Comparison of ENCODE assay signal across 8 mouse cellular contexts in the genomic region with DNA sequence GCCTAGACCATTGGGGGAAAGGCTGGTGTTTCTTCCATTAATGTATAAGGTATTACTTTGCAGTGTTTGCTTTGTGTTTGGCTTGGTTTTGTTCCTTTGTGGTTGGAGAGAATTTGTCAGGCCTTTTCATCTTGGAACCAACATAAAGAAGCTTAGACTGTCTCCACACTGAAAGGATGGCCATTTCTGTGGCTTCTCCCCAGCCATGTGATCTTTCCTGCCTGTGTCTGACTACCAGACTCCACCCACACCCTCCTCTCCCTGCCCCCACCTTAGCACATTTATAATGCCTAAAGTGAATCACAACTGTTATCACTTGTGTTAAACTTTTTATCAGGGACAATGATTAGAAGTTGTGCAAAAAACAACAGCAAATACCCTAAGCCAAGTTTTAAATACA. TPM values are rescaled to one million over a fixed set of nuclear protein-coding genes. Genes with fewer than 3 reads are reported as not detected.
DNase-seq lines count a peak whose midpoint lies in the region; ATAC-seq and TF ChIP-seq lines count a peak whose summit lies in the region.

No protein-coding gene starts in this region.

- no peaks in the 10 kb centered on the region for H3K36me3 ChIP-seq in forebrain, embryonic 15.5 days
- H3K36me3 ChIP-seq in kidney, embryonic 16.5 days (ENCODE audit: insufficient read depth, low read length): 0 out of 2 replicates have a peak, but pooled peaks cover 3% of the 10 kb centered on the region
- no peaks in the 10 kb centered on the region for H3K36me3 ChIP-seq in stomach, embryonic 16.5 days (ENCODE audit: control insufficient read depth, insufficient read depth, low read length)

- H3K4me1 ChIP-seq in forebrain, embryonic 15.5 days: peaks cover 16% of the 10 kb centered on the region
- peaks cover 10% of the 10 kb centered on the region for H3K4me1 ChIP-seq in kidney, embryonic 16.5 days (ENCODE audit: insufficient read depth, low read length)
- H3K4me1 ChIP-seq in stomach, embryonic 16.5 days (ENCODE audit: control insufficient read depth, insufficient read depth, low read length): peaks cover 8% of the 10 kb centered on the region

- TF ChIP-seq CTCF in brain, embryonic 14.5 days (IDR thresholded peaks at IDR 0.05; ENCODE audit: borderline replicate concordance, extremely low read depth, insufficient read depth, insufficient read length): no peak

- peak overlapping the region; percentile 83 for H3K4me3 ChIP-seq in forebrain, embryonic 15.5 days
- peak overlapping the region; percentile 91 for H3K4me3 ChIP-seq in kidney, embryonic 16.5 days (ENCODE audit: low read length)
- H3K4me3 ChIP-seq in stomach, embryonic 16.5 days (replicated peaks; ENCODE audit: low read length): peak overlapping the region; percentile 90

- H3K27ac ChIP-seq in forebrain, embryonic 15.5 days (replicated peaks): peak overlapping the region; percentile 100
- H3K27ac ChIP-seq in kidney, embryonic 16.5 days (ENCODE audit: low read length): no peak overlapping the region
- peak overlapping the region; percentile 99 for H3K27ac ChIP-seq in stomach, embryonic 16.5 days (ENCODE audit: low read length)

- H3K27me3 ChIP-seq in forebrain, embryonic 15.5 days: no peaks in the 10 kb centered on the region
- H3K27me3 ChIP-seq in kidney, embryonic 16.5 days (ENCODE audit: insufficient read depth, low read length): no peaks in the 10 kb centered on the region
- no peaks in the 10 kb centered on the region for H3K27me3 ChIP-seq in stomach, embryonic 16.5 days (ENCODE audit: control insufficient read depth, insufficient read depth, low read length)

- no peak for TF ChIP-seq POLR2A in brain, embryonic 14.5 days (IDR thresholded peaks at IDR 0.05; ENCODE audit: borderline replicate concordance, extremely low read depth, insufficient read depth, insufficient read length, poor library complexity, severe bottlenecking)

- no peaks in the 10 kb centered on the region for H3K9me3 ChIP-seq in forebrain, embryonic 15.5 days
- no peaks in the 10 kb centered on the region for H3K9me3 ChIP-seq in kidney, embryonic 16.5 days (ENCODE audit: low read length)
- H3K9me3 ChIP-seq in stomach, embryonic 16.5 days (replicated peaks; ENCODE audit: control insufficient read depth, low read length): no peaks in the 10 kb centered on the region

- DNase-seq in thymus, postnatal 14 days: peak; percentile 28
- DNase-seq in thymus, postnatal 36 days: no peak
- peak; percentile 57 for DNase-seq in brain, embryonic 14.5 days (ENCODE audit: low read depth)
- DNase-seq in lung, postnatal 10 days: peak; percentile 40

- H3K4me2 ChIP-seq in forebrain, embryonic 15.5 days (replicated peaks): peak overlapping the region; percentile 66
- H3K4me2 ChIP-seq in kidney, embryonic 16.5 days (replicated peaks; ENCODE audit: low read depth, low read length): peak overlapping the region; percentile 67
- peak overlapping the region; percentile 62 for H3K4me2 ChIP-seq in stomach, embryonic 16.5 days (ENCODE audit: low read depth, low read length)

- H3K9ac ChIP-seq in forebrain, embryonic 15.5 days (replicated peaks): peak overlapping the region; percentile 97
- peak overlapping the region; percentile 89 for H3K9ac ChIP-seq in kidney, embryonic 16.5 days (replicated peaks; ENCODE audit: low read length)
- peak overlapping the region; percentile 95 for H3K9ac ChIP-seq in stomach, embryonic 16.5 days (ENCODE audit: low read length)

- ATAC-seq in forebrain, embryonic 15.5 days (replicated peaks): no peak
- ATAC-seq in kidney, embryonic 16.5 days (ENCODE audit: low FRiP score, low TSS enrichment): no peak
- ATAC-seq in stomach, embryonic 16.5 days (ENCODE audit: insufficient read depth, low FRiP score): no peak
- no peak for ATAC-seq in granulocyte monocyte progenitor cell, adult 5-6 weeks (replicated peaks; ENCODE audit: poor library complexity, severe bottlenecking)

RNA-seq across cellular contexts. Expression of a gene that starts 1.1 kb away (rescaled TPM):
- polyA plus RNA-seq in brain, embryonic 14.5 days (2012; rRNA removed): 32.7 and 36.8 TPM in 2 replicates
- 40.8 and 47.6 TPM in 2 replicates for polyA plus RNA-seq in forebrain, embryonic 15.5 days (2015; fragmentation: Nextera tagmentation; extraction: Ambion mirVana)
- polyA plus RNA-seq in kidney, embryonic 16.5 days (2015; fragmentation: Nextera tagmentation; extraction: Ambion mirVana): 29.7 and 32.4 TPM in 2 replicates
- 26.8 and 27.0 TPM in 2 replicates for polyA plus RNA-seq in stomach, embryonic 16.5 days (2015; fragmentation: Nextera tagmentation; extraction: Ambion mirVana)
- 15.1 and 17.2 TPM in 2 replicates for total RNA-seq in granulocyte monocyte progenitor cell, adult 5-6 weeks (2014; fragmentation: Nextera tagmentation)
- total RNA-seq in granulocyte monocyte progenitor cell, adult 5-6 weeks (2017): 14.7 and 16.5 TPM in 2 replicates

Comparison
In these comparisons a context has a peak if more than half of its experiments do, and no peak if none do; other contexts are left out.
1. DNase-seq: peak in thymus, postnatal 14 days (single experiment), brain, embryonic 14.5 days (single experiment) and lung, postnatal 10 days (single experiment); none in thymus, postnatal 36 days (0 of 2).
2. Peak in every context shown above with its lines, with median percentiles within 50 percentile points of each other: H3K4me2 ChIP-seq, H3K4me3 ChIP-seq and H3K9ac ChIP-seq.